Mouse (Mus musculus): Measurements from ENCODE around the gene Pheta1.

Gene Pheta1

DNA sequence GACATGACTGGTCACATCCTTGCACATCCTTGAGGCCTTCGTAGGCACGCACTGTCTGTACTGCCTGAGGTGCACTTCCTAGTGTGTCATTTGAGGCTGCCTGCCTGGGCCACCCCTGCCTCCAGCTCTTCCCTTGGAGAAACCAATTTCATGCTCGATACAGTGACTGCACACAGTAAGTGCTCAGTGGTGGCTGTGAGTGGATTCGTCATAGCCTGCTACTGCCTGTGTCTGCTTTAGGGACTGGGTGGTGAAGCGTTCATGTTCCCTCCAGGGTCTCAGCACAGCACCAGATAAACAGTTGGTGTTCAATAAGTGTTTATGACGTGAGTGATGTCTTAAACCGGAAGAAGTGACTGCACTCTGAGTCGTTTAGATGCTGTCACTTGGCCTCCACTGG, 34.6 kb downstream of the Pheta1 start:
- in situ Hi-C loops (cut with MboI; ENCODE audit: low sequenced_read_pairs): no loop called here

GRCm38 (mm10) chr5:121889375-121889774, 40.6 kb downstream of the Pheta1 start:
- in situ Hi-C loops (cut with MboI; ENCODE audit: low sequenced_read_pairs): no loop called here

DNA sequence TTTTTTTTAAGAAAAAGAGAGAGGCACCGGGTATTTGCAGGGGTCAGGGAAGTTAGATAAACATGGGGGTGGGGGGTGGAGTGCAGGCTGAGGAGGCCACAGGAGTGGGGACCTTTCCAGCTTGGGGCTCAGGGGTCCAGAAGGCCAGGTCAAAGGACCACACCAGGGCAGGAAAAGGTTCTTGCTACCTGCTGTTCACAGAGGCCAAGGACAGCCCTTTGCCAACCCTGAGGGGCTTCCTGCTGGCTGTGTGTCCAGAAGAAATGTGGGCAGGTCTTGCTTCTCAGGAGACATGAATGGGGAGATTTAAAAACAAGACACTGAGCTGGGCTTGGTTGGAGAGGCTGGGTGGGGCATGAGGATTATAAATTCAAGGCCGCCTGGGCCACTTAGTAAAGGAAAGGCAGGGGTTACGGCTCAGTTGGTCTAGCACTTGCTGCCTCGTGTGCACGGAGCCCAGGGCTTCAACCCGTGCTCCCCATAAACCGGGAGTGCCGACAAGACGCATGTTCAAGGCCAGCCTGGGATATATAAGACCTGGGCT, 41.1 kb downstream of the Pheta1 start:
- in situ Hi-C loops (cut with MboI; ENCODE audit: low sequenced_read_pairs): no loop called here

DNA sequence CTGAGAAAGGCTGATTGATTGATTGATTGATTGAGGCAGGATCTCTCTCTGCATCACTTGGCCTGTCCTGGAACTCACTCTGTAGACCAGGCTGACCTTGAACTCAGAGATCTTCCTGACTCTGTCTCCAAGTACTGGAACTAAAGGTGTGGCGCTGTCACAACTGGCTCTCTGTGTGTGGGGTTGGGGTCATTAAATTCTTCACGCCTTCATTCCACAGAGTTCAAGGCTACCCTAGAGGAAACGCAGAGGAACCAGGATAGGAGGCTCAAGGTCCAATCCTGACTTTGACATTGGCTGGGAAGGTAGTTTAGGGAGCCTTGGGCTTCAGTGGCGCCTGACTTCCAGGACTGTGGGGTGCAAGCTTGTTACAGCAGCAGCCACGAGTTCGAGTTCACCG, 42.1 kb downstream of the Pheta1 start:
- in situ Hi-C loops (cut with MboI; ENCODE audit: low sequenced_read_pairs): no loop called here

- in situ Hi-C loops (cut with MboI; ENCODE audit: low sequenced_read_pairs): no loop called here
These were observed 43.5 kb downstream of the Pheta1 start for GRCm38 (mm10) chr5:121892281-121892680.

DNA sequence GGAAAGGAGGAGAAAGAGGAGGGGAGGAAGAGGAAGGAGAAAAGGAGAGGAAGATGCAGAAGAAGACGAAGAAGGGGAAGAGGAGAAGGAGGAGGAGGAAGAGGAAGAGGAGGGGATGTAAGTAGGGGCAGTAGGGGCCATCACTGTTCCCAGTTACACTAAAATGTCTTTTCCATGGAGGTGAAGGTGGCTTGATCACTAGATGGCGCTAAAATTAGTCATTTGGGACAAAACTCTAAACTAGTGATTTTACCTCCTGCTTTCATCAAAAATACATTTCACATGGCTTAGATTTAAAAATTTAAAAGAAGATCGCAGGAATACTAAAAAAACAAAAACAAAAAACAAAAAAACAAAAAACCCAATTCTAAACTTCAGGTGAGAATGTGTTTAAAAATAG, 44.8 kb downstream of the Pheta1 start:
- in situ Hi-C loops (cut with MboI; ENCODE audit: low sequenced_read_pairs): no loop called here

DNA sequence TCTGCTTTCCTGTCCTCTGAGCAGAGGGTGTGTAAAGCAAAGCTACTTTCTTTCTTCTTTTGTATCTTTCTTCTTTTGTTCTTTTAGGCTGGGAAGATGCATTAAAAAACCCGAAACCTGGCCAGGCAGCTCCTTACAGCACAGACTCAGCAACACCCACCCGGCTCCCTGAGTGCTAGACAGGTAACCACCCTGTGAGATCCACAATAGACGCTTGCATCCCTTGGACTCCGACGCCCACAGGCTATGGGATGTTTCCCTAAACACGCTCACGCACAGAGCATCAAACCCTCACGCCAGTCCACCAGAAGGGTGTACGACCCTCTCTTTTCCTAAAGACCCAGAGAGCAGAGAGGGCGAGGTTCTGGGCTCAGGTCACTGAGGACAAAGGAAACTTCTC, 45.9 kb downstream of the Pheta1 start:
- in situ Hi-C loops (cut with MboI; ENCODE audit: low sequenced_read_pairs): no loop called here

DNA sequence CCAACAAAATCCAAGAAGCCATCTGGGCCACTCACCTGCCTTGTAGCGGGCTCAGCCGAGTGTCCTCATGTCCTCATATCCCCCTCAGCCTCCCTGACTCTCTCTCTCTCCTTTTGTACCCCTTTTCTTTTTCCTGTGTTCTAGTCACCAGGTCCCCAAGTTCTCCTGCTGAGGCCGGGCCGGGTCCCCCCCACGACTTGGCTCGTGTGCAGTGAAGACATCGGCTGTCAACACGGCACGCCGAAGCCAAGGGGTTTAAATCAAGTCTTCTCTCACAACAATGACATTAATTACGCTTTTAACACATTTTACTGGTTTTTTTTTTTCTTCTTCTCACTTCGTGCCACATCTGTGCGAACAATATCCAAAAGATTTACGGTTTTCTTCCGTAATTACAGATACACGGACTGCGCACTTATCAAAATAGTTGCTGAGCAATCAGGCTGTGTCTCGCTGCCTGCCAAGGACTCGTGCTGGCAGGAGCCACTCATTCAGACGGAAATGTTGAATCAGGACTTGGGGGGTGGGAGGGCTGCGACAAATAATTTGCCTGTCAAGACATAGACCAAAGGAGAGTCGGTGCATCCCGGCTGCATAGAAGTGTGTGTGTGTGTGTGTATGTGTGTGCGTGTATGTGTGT, 46.5 kb downstream of the Pheta1 start:
- in situ Hi-C loops (cut with MboI; ENCODE audit: low sequenced_read_pairs): no loop called here

DNA sequence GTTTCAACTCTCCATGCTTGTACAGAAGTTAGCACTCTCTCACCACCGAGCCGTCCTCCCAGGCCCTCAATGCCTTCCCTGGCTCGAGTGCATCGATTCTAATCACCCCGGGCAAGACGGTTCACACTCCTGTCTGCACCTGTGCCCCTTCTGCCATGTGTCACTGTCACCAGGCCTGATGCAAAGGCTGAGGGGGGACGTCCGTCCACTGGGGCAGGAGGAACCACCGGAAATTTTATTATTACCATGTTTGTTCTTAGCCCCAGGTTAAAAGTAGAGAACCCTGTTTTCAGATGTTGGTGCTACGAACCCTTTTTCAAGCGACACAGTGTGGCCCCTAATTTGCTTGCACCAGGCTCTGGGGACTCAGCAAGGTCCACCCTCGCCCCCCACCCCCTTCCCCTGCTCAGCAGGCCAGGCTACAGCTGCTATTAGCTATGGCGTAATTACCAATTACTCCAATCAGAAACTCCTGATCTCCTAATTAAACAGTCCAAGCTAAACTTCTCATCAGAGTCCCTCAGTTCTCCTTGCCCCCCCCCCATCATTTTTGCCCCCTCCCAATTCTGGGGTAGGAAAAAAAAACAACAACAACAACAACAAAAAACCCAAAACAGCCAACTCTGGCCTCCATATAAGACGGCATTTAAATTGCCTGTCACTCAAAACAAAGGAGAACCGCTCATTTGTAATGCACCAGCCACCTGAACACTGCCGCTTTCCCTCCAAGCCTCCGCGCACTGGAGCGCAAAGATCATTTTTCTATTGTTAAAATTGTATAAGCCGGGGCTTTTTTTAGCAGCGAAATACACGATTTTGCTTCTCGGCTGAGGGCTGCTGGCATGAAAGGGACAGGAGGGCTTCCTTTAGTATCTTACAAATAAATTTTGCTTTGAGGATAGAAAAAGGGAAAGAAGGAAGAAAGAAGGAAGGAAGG, 54.3 kb downstream of the Pheta1 start:
- in situ Hi-C loops (cut with MboI; ENCODE audit: low sequenced_read_pairs): no loop called here
